Mouse (Mus musculus) liver, embryonic 14.5 days (tissue): ENCODE data around the gene 9130019O22Rik.

Experiments used
- CTCF ChIP-seq: IDR thresholded peaks from 2 replicates; pipeline ENCODE4 v1.5.1; 2016; ENCODE audit warnings: antibody characterized with exemption, low read depth, control low read depth
- EP300 ChIP-seq: IDR thresholded peaks from 2 replicates; pipeline ENCODE4 v1.6.1; 2016; ENCODE audit warnings: antibody characterized with exemption, low read depth

GRCm38 (mm10) chr7:127357871-127358270, 29.1 kb downstream of the 9130019O22Rik start:
- TF ChIP-seq CTCF, result no peak
- TF ChIP-seq EP300, result no peak
